Mouse (Mus musculus): ENCODE measurements at regions not wholly inside any gene's neighbourhood (a gene's known extent, or its start where the extent isn't known, plus 50 kb on each side); places are given as distances from the start of the nearest gene placed in this dataset.

DNA sequence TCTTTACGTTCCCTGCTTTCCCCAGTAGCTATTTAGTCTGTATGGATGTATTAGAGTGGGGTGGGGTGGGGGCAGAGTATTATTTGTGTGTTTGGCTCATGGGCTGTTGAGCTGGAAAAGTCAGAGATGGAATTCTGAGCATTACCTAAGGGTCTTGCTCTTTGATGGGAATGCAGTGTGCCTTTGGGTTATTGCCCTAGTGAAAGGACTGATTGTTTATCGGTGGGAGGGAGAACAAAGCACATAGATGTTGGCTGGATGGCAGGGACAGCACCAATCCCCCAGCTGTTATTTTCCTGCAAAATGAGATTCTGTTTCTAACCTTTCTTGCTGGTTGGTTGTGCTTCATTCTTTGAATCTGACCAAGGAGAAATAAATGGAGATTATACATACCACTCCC lies 96.4 kb downstream of the Icos start:
- TF ChIP-seq CTCF (IDR thresholded peaks at IDR 0.05; ENCODE audit: low read depth), result no peak
- TF ChIP-seq EP300 (IDR thresholded peaks at IDR 0.05; ENCODE audit: low read depth), result no peak
